Mouse (Mus musculus) B cell, adult 67 days (primary cell): Measurements from ENCODE around the gene Rhno1. TPM values are rescaled to one million over a fixed set of nuclear protein-coding genes. Genes with fewer than 3 reads are reported as not detected.

Experiments
- total RNA-seq, 2 experiments: library from RNA; stranded (reverse); gene quantifications; 4 replicates each; pipeline ENCODE4 v1.2.4; 2023

Rhno1 gene
- total RNA-seq: 10 to 100 TPM; 49.4 to 56.8 TPM

GRCm38 (mm10) chr6:128362381-128363006 lies at the start of gene Rhno1, which contains the start of gene Foxm1:
Gene Rhno1 (minus strand): TSS chr6:128362911.
Gene Foxm1 (plus strand): TSS chr6:128362967.

GRCm38 (mm10) chr6:128398996-128399395 lies 36.3 kb upstream of the Rhno1 start, which contains the start of gene Nrip2:
Gene Nrip2 (plus strand): TSS chr6:128399296.

GRCm38 (mm10) chr6:128375192-128375591 lies 12.5 kb upstream of the Rhno1 start, which contains the start of the genes Tex52 and Gm44596:
Gene Tex52 (plus strand): TSS chr6:128375456.
Gene Gm44596 (plus strand): TSS chr6:128375503.

GRCm38 (mm10) chr6:128355726-128356416 lies 6.8 kb downstream of the Rhno1 start, which contains the start of gene Tulp3:
Gene Tulp3 (minus strand): TSS chr6:128355851.

Other genes with a start within 250 kb of the Rhno1 start
- under 1 TPM in 1 of 2 experiments, not detected in 1; 0.61 TPM for gene Tspan9, start 219.3 kb downstream of the Rhno1 start, total RNA-seq
- gene Tead4, start 62.1 kb downstream of the Rhno1 start, total RNA-seq: not detected
- 1 to 10 TPM; 3.4 to 3.6 TPM for gene Tulp3, start 7.1 kb downstream of the Rhno1 start, total RNA-seq
- gene Foxm1, start 56 bp upstream of the Rhno1 start, total RNA-seq: 10 to 100 TPM; 10.3 to 12.4 TPM
- not detected for gene Tex52, start 12.5 kb upstream of the Rhno1 start, total RNA-seq
- not detected for gene Gm44596, start 12.6 kb upstream of the Rhno1 start, total RNA-seq
- gene Nrip2, start 36.4 kb upstream of the Rhno1 start, total RNA-seq: not detected
- gene Itfg2, start 62.0 kb upstream of the Rhno1 start, total RNA-seq: 10 to 100 TPM; 63.1 to 71.1 TPM
- gene Fkbp4, start 75.8 kb upstream of the Rhno1 start, total RNA-seq: 100 to 1,000 TPM in 1 of 2 experiments, 10 to 100 TPM in 1; 83.1 to 108 TPM
- not detected for gene Pzp, start 163.8 kb upstream of the Rhno1 start, total RNA-seq
- not detected for gene A2ml1, start 218.7 kb upstream of the Rhno1 start, total RNA-seq